Mouse (Mus musculus): ENCODE measurements around the gene Coro2a. TPM values are rescaled to one million over a fixed set of nuclear protein-coding genes. Genes with fewer than 3 reads are reported as not detected.

Coro2a gene
- polyA plus RNA-seq, 1 experiment = 8.1 TPM

DNA sequence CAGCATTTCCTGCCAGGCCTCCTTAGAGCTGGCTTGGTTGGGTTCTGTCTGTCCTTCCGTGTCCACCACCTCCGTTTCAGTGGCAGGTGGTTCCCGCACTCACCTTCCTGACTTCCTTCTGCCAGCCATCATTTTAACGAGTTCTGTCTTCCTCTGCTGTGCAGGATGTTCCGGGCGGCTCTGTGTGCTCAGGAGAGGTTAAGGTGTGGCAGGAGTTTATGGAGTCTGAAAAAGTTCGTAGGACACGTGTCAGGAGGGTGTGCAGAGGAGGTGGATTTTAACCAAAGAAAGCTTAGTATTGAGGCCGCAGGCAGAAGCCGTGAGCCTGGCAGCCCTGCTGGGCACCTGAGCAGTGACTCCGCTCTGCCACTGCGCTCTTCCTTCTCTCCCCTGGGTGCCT, 106.5 kb downstream of the Coro2a start:
- Histone ChIP-seq H3K4me1 (ENCODE audit: control insufficient read depth, insufficient read depth, low read length) (no peaks in the 10 kb centered on the region), H3K27ac (ENCODE audit: control insufficient read depth, insufficient read depth, low read depth, low read length, poor library complexity) (no peak overlapping the region), H3K4me3 (replicated peaks; ENCODE audit: control insufficient read depth, low read depth, low read length) (no peak overlapping the region)
- 83% methylated on average over 12 of the region's 12 CpGs for WGBS
- no peak for TF ChIP-seq POLR2A (IDR thresholded peaks at IDR 0.05; ENCODE audit: borderline replicate concordance, control insufficient read depth, low read depth, low read length)
- TF ChIP-seq CTCF (IDR thresholded peaks at IDR 0.05; ENCODE audit: control insufficient read depth, insufficient read depth, low read length) = no peak

DNA sequence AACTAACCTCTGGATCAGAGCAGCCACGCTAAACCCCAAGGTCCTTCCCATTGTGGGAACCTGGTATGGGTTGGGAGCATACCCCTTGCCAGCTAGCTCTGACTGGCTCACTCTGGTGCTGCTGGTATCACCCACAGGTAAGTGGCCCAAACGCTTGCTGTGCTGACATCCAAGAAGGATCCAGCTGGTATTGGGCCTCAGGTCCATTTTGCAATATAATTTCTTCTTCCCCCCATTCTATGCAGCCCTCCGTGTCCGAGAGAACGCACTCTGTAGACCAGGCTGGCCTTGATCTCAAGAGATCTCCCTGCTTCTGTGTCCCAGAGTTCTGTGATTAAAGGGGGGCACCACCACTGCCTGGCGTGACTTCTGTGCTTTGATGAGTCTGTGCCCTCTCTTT, 108.9 kb downstream of the Coro2a start:
- TF ChIP-seq POLR2A (IDR thresholded peaks at IDR 0.05; ENCODE audit: borderline replicate concordance, control insufficient read depth, low read depth, low read length) (no peak), CTCF (IDR thresholded peaks at IDR 0.05; ENCODE audit: control insufficient read depth, insufficient read depth, low read length) (no peak)
- Histone ChIP-seq H3K4me3 (replicated peaks; ENCODE audit: control insufficient read depth, low read depth, low read length) (no peak overlapping the region), H3K4me1 (ENCODE audit: control insufficient read depth, insufficient read depth, low read length) (no peaks in the 10 kb centered on the region; the same call in 1 of the 2 replicates), H3K27ac (ENCODE audit: control insufficient read depth, insufficient read depth, low read depth, low read length, poor library complexity) (no peak overlapping the region)
- 90% methylated on average over 6 of the region's 6 CpGs for WGBS

GRCm38 (mm10) chr4:46489028-46489925, 112.7 kb downstream of the Coro2a start, which contains the start of gene Nans:
Gene Nans, plus strand, starts transcription at chr4:46489248.
- Histone ChIP-seq H3K4me1 (ENCODE audit: control insufficient read depth, insufficient read depth, low read length) (peaks cover 4% of the 10 kb centered on the region), H3K27ac (ENCODE audit: control insufficient read depth, insufficient read depth, low read depth, low read length, poor library complexity) (peak within 1 kb of the TSS; percentile 32; the same call in 1 of the 2 replicates)
- under 1% methylated on average over 58 of the region's 58 CpGs for WGBS

GRCm38 (mm10) chr4:46487348-46487747, 114.7 kb downstream of the Coro2a start:
- peaks cover 4% of the 10 kb centered on the region for H3K4me1 ChIP-seq (ENCODE audit: control insufficient read depth, insufficient read depth, low read length)
- H3K4me3 ChIP-seq (replicated peaks; ENCODE audit: control insufficient read depth, low read depth, low read length) = no peak overlapping the region
- TF ChIP-seq POLR2A (IDR thresholded peaks at IDR 0.05; ENCODE audit: borderline replicate concordance, control insufficient read depth, low read depth, low read length) (no peak), CTCF (IDR thresholded peaks at IDR 0.05; ENCODE audit: control insufficient read depth, insufficient read depth, low read length) (no peak)
- no peak overlapping the region for H3K27ac ChIP-seq (ENCODE audit: control insufficient read depth, insufficient read depth, low read depth, low read length, poor library complexity)
- WGBS = 56% methylated on average over 5 of the region's 5 CpGs

More at GRCm38 (mm10) chr4:46489028-46489925, 112.7 kb downstream of the Coro2a start, which contains the start of gene Nans:
- peak; percentile 88; the same call in 1 of the 2 replicates for TF ChIP-seq POLR2A (IDR thresholded peaks at IDR 0.05; ENCODE audit: borderline replicate concordance, control insufficient read depth, low read depth, low read length)
- no peak for TF ChIP-seq CTCF (IDR thresholded peaks at IDR 0.05; ENCODE audit: control insufficient read depth, insufficient read depth, low read length)
- peak within 1 kb of the TSS; percentile 93 for H3K4me3 ChIP-seq (replicated peaks; ENCODE audit: control insufficient read depth, low read depth, low read length)

Other genes starting within 250 kb of the Coro2a start
- 20.7 and 27.0 TPM in 2 replicates for gene Trmo, start 212.8 kb downstream of the Coro2a start, polyA plus RNA-seq (2011; ENCODE audit: insufficient read depth, insufficient read length, low replicate concordance, missing spikeins)
- 152 and 243 TPM in 2 replicates for gene Hemgn, start 188.7 kb downstream of the Coro2a start, polyA plus RNA-seq (2011; ENCODE audit: insufficient read depth, insufficient read length, low replicate concordance, missing spikeins)
- gene Anp32b, start 151.3 kb downstream of the Coro2a start, polyA plus RNA-seq (2011; ENCODE audit: insufficient read depth, insufficient read length, low replicate concordance, missing spikeins) = 614 and 712 TPM in 2 replicates
- 28.9 and 33.9 TPM in 2 replicates for gene Nans, start 113.0 kb downstream of the Coro2a start, polyA plus RNA-seq (2011; ENCODE audit: insufficient read depth, insufficient read length, low replicate concordance, missing spikeins)
- gene Trim14, start 66.1 kb downstream of the Coro2a start, polyA plus RNA-seq (2011; ENCODE audit: insufficient read depth, insufficient read length, low replicate concordance, missing spikeins) = 4.7 and 4.8 TPM in 2 replicates
- gene Tbc1d2, start 48.0 kb upstream of the Coro2a start, polyA plus RNA-seq (2011; ENCODE audit: insufficient read depth, insufficient read length, low replicate concordance, missing spikeins) = 2.7 and 4.6 TPM in 2 replicates

Data from bone marrow, adult 2 months (tissue).